Mouse (Mus musculus) left cerebral cortex, postnatal 25 days (tissue): Measurements from ENCODE around the gene Bahcc1. TPM values are rescaled to one million over a fixed set of nuclear protein-coding genes. Genes with fewer than 3 reads are reported as not detected.

Source experiments
- DNase-seq, 2 experiments: peaks; one replicate each; pipeline ENCODE4 v3.0.0; 2022; ENCODE audit warnings: low spot score in 2 of 2, mixed read lengths in 1 of 2
- intact Hi-C: fragments of 180-260 bp; cut with DNase I; formaldehyde crosslinking; loops from one replicate; pipeline ENCODE4 v1.15.1; 2025
- total RNA-seq, 2 experiments: library from RNA; stranded (reverse); gene quantifications; 2 replicates each; pipeline ENCODE4 v1.2.3; 2021

Bahcc1 gene
- total RNA-seq, 2 experiments from 2014 or later: 16.3 to 21.9 TPM

DNA sequence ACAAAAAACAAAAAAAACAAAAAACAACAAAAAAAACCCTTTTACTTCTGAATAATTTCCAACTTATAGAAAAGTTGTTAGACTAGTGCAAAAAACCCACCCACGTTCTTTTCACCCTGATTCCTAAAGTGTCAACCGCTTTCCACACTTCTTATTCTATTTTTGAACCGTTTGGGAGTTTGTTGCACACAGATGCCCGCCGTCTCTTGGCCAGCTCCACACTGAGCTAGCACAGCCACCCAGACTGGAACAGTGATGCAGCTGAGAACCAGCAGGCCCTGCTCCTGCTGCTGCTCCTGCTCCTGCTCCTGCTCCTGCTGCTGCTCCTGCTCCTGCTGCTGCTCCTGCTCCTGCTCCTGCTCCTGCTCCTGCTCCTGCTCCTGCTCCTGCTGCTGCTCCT is 28.5 kb upstream of the Bahcc1 start:
- peak in 1 of 2 experiments; percentile 57 for DNase-seq
- intact Hi-C loops: no loop called here

DNA sequence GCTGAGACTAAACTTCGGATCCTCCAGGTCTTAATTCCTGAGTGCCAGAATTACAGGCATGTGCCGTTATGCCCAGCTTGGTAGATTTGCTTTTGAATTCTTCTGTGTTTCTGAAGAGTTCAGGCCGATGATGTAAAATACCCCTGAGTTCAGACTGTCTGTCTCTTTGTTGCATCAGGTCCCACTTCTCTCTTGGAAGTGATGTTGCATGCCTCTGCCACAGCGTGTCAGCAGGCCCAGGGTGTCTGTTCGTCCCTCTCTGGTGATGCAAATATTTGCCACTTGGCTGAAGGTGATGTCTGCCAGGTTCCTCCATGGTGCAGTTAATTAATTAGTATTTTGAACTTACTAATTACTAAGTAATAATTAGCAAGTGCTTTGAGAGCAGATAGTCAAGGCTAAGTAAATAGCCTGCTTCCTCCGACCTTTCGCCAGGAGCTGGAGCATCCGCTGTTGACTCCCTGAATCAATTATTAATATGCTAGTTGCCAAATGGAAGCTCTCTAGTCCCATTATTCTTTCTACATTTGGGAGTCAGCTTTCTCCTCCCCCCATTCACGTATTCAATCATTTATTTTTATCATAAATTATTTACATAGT is 26.6 kb upstream of the Bahcc1 start:
- intact Hi-C loops: no loop called here
- DNase-seq: no peak

DNA sequence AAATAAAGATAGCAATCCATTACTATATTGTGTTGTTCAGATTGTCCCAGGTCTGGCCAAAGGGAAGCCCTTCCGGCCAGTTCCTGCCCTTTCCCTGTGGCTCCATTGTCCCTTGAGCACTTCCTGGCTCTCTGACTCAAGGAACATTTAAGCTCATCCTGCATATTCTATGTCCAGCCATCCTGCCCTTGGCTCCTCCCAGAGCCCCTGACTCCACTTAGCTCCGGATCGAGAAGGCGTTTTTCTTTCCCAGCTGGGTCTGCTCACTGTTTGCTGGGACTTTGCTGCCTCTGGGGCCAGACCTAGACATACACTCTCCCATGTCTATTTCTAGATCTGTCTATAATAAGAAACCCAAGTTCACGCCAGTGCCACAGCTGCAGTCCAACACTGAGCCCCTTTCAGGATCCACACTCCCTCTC is 26.1 kb upstream of the Bahcc1 start:
- intact Hi-C loops: no loop called here
- DNase-seq: no peak

DNA sequence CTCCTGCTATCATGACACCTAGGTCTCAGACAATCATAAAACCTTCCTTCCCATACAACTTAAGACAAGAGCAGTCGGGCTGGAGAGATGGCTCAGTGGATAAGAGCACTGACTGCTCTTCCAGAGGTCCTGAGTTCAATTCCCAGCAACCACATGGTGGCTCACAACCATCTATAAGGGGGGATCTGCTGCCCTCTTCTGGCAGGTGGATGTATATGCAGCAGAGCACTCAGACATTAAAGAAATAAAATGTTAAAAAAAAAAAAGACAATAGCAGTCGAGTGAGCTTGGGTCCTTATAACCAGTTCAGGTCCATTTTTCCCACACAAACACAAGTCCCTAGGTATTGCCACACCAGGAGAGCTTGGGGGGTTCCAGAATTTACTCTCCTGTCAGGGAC is 23.9 kb upstream of the Bahcc1 start:
- intact Hi-C loops: no loop called here
- no peak for DNase-seq

DNA sequence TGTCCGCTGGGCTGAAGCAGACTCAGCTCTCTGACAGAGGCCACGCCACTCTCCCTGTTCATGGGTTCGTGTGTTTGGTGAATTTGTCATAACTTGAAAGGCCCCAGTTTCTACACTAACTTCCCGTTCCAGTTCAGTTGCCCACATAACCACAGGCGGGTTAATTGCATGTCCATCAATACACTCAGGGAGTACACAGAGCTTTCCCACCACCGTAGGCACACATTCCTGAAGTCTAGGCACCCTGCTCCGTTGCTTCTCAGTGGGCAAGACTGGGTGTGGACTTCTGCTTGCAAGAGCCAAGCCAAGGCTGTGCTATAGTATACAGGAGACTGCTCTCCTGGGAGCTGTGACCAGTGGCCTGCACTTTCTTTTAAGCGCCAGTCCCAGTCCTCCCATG is 23.3 kb upstream of the Bahcc1 start:
- intact Hi-C loops: no loop called here
- no peak for DNase-seq

DNA sequence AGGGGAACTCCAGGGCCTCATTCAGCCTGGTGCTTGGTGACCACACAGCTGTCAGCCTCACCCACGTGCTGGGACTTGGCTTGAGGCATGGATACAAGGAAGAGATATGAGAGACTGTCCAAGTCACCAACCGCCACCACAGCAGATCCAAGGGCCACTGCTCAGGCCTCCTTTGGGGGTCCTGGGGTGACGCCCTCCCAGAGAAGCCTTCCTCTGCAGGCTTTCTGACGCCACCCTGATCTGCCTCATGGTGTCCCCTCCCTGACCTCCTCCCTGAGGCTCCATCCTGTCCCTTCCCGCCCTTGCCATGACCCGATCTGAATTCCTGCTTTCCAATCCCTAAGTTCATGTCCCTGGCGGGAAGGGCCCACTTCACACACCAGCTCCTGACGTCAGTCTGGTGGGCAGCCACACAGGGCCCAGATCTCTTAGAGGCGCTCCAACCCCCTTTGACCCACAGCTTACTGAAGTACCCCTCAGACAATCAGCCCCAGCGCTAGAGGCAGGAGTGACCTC is 17.0 kb upstream of the Bahcc1 start:
- intact Hi-C loops: no loop called here
- DNase-seq: no peak

DNA sequence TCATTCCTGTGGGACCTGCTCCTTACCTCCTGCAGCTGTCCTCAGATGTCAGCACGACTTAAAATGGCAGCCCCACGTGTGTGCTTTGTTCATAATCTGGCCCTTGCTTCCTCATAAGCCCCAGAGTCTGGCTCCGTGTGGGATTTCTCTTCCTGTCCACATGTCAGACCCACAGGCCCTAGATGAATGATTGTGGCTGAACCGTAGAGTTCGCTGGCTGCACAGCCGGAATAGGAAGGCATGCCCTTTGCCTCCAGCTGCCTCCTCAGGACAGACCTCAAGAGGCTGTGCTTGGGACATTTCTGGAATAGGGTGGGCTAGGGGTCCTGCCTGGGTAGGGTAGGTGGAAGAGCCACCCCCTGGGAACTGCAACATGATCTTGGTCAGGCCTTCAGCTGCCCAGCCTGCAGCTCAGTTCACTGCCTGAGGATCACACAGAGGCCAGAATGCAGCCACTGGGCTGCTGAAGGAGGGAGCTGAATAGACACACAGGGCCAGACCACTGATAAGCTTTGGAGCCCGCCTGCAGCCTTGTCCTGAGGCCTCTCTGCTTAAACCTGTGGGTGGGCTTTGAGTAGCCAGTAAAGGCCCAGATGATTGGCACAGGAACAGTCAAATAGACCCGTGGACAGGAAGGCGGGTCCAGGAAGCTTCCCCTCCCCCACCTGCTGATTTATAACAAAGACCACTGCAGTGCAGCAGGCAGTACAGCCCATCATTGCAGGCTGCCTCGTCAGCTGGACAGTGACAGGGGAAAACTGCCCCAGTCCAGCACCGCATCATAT is 16.0 kb upstream of the Bahcc1 start:
- DNase-seq: no peak

DNA sequence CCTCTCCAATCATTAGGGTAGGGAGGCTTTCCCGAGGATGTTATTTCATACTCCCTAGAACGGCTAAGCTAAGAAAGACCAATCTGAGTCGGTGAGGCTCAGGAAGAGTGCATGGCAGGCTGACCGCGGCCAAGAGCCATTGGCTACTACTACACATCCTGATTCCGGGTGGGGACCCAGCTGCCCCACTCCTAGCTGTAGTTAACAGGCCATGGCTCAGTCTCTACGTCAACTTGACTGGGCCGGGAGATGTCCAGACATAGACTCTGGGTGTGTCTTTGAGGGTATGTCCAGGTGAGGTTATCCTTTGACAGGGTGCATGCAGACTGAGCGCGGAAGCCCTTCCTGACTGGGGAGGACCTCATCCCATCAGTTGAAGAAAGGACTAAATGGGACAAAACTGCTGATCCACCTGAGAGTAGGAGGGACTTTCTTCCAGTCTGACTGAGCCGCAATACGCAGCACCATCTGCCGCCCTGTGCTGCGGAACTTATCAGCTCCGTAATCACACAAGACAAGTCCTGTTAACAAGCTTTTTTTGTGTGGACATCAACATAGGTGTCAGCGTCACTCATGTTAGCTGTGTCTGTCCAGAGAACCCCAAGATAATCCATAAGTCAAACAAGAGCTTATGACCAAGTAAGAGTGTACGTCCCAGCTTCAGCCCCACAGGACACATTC is 14.4 kb upstream of the Bahcc1 start:
- intact Hi-C loops: no loop called here
- DNase-seq: no peak

More for the DNA sequence above, 16.0 kb upstream of the Bahcc1 start:
- intact Hi-C loops: no loop called here

DNA sequence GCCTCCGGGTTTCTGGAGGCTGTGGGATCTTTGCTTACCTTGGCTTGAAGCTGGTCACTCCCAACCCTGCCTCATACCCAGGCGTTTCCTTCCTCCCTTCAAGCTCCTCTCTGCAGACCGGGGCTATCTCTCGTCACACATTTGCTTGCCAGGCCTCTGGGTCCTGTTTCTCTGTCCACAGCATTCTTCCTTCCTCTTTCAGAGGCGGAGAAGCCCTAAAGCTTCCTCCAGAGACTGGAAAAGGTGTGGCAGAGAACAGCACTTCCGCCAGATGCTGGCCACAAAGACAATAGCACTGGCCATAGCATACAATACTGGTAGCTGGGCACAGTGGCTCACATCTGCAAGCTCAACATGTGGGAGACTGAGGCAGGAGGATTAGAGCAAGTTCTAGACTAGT is 13.8 kb upstream of the Bahcc1 start:
- no peak for DNase-seq
- intact Hi-C loops: no loop called here

DNA sequence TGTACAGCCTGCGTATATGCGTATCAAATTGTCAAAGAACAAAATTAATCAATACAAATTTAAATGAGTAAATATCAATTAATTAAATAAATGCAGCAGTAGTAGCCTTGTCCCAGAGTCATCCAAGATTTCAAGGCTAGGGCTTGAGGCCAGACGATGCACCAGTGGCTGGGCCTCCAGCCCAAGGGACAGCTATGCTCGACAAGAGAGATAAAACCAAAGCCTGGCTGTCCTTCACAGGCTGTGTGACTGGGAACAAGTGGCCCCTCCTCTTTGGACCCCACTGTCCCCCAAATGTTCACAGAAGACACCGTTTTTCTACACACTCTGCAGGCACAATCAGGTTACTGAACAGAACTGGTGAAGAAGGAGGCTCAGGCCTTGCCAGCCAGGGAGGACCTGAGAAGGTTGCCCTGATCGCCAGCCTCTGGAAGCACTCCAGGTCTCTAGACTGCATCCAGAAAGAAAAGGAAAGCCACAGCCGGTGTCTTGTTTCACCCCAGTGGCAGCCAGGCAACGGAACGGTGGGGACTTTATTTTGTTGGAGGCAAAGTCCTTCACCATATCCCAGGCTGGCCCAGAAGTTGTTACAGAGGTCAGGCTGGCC is 12.7 kb upstream of the Bahcc1 start:
- intact Hi-C loops: no loop called here

DNA sequence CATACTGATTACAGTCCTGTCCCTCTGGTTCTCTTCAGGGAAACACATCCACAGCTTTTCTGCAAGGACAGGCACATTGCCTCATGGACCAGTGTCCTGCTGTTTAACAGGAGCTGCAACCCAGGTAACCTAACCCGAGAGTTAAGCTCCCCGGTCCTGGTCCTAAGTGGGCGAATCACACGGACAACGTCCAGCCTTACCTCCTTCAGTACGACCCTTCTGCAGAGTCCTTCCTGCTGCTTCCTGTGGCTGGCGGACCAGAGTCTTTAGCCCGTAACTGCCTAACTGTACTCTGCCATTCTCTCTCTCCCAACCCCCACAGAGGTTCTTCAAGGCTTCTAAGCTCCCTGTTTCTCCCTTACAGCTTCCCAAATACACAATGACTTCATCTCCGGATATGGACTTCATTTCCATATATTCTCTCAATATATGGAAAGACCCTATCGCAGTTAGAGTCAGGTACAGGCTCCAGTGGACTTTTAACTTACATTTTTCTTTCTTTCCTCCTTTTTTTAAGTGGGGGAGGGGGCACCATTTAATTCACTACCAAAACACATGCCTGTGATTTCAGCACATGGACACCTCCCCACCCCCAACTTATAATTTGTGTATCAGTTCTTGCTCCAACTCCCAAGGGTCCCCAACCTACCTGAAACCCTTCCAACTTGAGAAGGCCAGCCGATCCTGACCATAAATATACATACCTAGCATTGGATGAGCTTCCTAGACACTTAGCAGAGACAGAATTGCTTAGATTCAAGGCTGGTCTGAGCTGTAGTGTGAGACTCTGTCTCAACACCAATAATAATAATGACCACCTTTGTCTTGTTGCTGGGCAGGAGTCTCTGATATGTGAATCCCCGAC is 11.6 kb upstream of the Bahcc1 start:
- intact Hi-C loops: no loop called here

More for the DNA sequence above, 12.7 kb upstream of the Bahcc1 start:
- no peak for DNase-seq

DNA sequence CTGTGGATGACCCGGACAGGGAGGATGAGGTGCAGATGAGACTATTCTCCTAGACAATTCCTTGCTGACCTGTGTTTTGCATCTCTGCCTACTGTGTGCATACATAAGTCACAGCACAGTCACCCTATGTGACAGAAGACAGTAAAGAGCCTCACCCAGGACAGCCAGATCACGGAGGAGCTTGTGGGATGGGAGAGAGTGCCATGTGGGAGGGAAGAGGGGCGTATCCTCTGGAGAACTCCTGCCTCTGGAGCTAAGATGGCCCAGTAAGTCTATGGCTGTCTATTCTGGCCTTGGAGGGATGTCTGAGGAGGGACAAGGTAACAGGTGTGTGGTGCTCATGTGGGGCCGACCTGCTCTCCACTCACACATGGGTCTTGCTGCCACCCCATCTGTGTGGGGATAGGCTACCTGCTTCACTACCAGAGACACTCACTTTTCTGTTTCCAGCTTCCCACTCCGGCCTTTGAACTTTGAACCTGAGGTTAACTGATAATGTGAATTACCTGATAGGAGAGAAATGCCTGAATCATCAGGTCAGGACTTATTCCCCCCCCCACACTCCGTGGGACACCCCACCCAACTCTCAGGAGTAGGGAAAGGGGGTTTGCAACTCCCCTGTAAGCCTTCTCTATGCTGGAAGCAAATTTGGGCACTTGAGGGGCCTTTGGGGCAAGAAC is 10.2 kb upstream of the Bahcc1 start:
- DNase-seq: no peak
- intact Hi-C loops: no loop called here

More for the DNA sequence above, 11.6 kb upstream of the Bahcc1 start:
- peak in 1 of 2 experiments; percentile 0 for DNase-seq

DNA sequence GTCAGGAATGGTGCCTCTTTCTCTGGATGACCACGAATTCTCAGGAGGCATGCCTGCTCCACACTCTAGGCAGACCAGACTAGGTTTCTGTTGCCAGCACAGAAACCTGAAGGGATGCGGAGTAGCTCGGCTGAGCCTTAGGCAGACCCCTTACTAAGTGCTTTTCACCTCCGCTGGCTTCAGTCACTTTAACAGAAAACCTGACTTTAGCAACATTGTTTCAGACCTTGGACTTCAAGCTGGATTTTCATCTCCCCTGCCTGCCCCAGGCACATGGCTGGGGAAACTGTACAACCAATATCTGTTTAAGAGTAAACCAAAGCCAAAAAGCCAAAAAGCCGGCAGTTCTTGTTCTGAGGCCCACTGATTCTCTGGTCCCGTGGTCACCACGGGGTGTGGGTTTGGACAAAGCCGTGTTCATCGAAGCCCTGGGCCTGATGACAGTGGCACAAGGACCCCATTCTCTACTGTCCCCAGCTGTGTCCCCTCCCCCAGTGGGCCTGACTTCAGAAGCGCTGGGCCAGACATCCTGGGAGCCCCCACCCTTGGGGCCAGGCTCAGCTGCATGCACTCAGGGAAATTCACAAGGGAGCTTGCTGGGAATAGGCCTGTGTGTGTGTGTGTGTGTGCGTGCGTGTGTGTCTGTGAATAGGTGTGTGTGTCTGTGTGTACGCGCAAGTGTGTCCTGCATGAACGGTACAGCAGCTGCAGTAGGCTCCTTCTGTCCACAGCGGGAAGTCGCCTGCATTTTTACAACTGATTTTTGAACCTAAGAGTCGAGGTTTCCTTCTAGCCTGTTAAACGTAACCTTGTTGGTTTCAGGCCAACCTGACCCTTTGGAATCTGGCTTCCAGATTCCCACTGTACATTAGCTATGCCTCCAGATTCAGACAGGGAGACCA is 8.9 kb upstream of the Bahcc1 start:
- DNase-seq: peak; percentile 50 to 79
- intact Hi-C loops: no loop called here

DNA sequence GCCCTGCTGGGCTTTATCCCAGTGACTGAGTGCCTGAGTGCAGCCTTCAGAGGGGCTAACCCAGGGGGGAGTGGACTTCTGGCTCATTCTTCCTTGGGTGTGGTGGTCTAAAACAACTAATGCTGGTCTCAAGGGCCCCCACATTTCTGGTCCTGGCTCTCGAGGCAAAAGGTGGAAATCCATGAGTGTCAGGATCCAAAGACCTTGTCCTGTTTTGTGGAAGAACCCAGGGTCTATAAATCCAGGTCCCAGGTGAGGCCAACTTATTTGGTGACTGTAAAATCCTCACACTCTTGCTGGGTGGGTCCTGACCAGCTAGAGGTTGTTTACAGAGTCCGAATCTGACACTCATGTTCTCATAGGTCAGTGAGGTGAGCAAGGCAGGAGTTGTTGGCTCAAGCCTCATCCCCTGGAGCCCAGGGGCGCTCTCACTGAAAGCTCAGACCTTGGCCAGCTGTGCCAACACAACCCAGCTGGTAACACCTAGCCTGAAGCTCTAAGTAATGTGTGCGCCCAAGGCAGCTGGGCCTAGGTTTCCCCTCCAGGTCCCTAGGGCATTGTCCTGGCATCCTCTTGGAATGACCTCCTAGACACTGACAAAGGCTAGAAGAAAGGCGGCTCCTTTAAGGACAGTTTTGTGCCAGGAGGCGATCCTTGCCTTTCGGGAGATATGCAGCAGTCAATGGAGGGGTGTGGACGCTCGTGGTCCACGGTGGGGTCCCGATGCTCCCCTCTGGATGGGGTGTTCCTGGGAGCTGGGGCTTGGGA is 8.1 kb upstream of the Bahcc1 start:
- peak in 1 of 2 experiments; percentile 2 for DNase-seq
- intact Hi-C loops: no loop called here

DNA sequence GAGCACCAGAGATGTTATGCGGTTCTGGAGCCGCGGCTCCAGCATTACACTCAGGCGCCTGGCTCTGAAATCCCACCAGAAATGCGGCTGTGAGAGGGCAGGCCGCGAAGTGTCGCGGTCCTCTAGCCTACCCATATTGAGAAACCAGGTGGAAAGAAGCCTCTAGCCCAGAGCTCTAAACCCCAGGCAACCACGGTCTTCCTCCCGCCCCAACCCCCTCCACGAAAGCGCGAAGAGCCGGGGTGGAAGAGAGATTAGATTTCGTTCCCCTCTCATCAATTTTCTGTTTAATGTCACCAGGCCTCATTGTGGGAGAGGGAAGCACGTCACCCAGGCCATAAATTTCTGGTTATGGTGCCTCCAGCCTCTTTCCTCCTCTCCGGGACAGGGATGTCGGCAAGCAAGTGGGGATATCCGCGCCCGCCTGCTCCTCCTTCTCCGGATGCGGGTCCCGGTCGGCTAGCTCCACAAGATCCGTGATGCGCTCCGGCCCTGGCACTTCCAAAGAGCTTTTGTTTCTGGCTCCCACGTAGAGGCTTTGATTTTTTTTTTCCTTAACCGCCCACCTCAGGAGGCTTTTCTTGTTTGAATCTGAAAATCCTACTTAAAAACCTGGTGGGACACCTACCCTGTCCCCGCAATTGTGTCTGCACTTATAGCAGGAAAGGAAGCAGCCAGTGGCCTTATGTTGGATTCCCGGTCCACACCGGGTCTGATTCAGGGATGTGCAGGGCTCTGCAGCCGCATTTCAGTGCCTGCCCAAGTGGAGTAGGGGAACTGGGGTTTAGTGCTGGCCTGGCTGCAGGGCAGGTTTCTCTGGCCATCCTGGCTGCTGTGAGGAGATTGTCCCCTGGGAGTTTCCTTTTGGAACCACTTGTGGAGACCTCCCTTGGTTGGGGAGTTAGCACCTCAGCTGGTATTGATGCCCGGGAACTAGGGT is 7.2 kb upstream of the Bahcc1 start:
- peak; percentile 25 to 62 for DNase-seq
- intact Hi-C loops: no loop called here
